Mouse (Mus musculus) heart, postnatal 0 days (tissue): Measurements from ENCODE around the gene Prpsap1.

Source experiments
- CTCF ChIP-seq: IDR thresholded peaks from 2 replicates; pipeline ENCODE4 v1.5.1; 2016; ENCODE audit warnings: antibody characterized with exemption, control low read depth, low read depth
- EP300 ChIP-seq: IDR thresholded peaks from 2 replicates; pipeline ENCODE4 v1.6.1; 2016; ENCODE audit warnings: antibody characterized with exemption, low read depth

- TF ChIP-seq EP300 (no peak), CTCF (no peak)
These were observed 37.8 kb downstream of the Prpsap1 start for GRCm38 (mm10) chr11:116456234-116456633.
